Mouse (Mus musculus): ENCODE measurements around the gene Mfsd14a. TPM values are rescaled to one million over a fixed set of nuclear protein-coding genes. Genes with fewer than 3 reads are reported as not detected.

The Mfsd14a gene
- polyA plus RNA-seq, 1 experiment from 2014 or later: 86.0 TPM

DNA sequence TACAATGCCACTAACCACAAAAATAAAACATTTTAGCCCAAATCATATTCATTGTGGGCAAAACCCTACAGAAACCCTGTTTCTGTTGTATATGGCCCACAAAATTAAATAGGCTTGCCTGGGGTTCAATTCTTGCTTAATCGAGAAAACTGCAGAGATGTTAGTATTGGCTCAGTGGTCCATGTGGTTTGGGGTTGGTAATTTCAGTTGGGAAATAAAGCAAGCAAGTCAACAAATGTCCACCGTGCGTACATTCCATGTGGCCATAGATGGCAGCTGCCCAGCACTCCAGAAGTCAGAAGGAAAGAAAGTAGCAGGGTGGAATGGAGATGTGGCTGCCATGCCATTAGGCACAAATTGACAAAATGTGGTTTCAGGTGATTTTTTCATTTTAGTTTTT is 29.5 kb downstream of the Mfsd14a start:
- Histone ChIP-seq H3K9me3 (ENCODE audit: control insufficient read depth, low read length) (no peaks in the 10 kb centered on the region), H3K27me3 (ENCODE audit: control insufficient read depth, insufficient read depth, low read length) (no peaks in the 10 kb centered on the region), H3K27ac (replicated peaks; ENCODE audit: low read depth, low read length) (no peak overlapping the region), H3K4me1 (ENCODE audit: control insufficient read depth, insufficient read depth, low read length) (no peaks in the 10 kb centered on the region), H3K4me2 (ENCODE audit: low read depth, severe bottlenecking) (no peak overlapping the region), H3K9ac (ENCODE audit: low read length) (no peak overlapping the region), H3K36me3 (ENCODE audit: control insufficient read depth, insufficient read depth, low read length) (peaks cover 6% of the 10 kb centered on the region; the same call in 1 of the 2 replicates), H3K4me3 (ENCODE audit: low read depth, low read length) (no peak overlapping the region)
- DNase-seq (ENCODE audit: low spot score): no peak
- no peak for ATAC-seq (ENCODE audit: insufficient number of reproducible peaks, low FRiP score, low TSS enrichment, low read depth)
- 93% methylated on average over 3 of the region's 3 CpGs for WGBS

DNA sequence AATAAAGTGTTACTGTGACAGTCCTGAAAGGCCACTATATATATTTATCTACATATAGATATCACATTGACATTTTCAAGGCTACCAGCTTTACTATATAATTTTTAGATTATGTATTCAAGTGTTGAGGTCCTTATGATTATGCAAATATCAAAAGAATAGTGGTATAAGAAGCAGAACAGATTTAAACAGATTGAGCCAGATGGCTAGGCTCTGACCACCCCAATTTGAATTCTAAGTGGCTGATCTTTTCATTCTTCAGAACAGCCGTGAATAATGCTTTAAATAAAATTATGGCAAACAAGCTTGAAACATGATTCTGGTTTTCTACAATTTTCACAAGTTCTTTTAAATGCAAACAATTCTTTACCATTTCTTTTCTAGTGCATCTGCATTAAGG is 31.0 kb downstream of the Mfsd14a start:
- no peaks in the 10 kb centered on the region for H3K9me3 ChIP-seq (ENCODE audit: control insufficient read depth, low read length)
- no peak overlapping the region for H3K4me3 ChIP-seq (ENCODE audit: low read depth, low read length)
- no peak overlapping the region for H3K27ac ChIP-seq (replicated peaks; ENCODE audit: low read depth, low read length)
- no peaks in the 10 kb centered on the region for H3K4me1 ChIP-seq (ENCODE audit: control insufficient read depth, insufficient read depth, low read length)
- ATAC-seq (ENCODE audit: insufficient number of reproducible peaks, low FRiP score, low TSS enrichment, low read depth) (no peak), DNase-seq (ENCODE audit: low spot score) (no peak)
- H3K36me3 ChIP-seq (ENCODE audit: control insufficient read depth, insufficient read depth, low read length): no peaks in the 10 kb centered on the region; the same call in 1 of the 2 replicates
- H3K27me3 ChIP-seq (ENCODE audit: control insufficient read depth, insufficient read depth, low read length): no peaks in the 10 kb centered on the region
- WGBS: 100% methylated on average over 1 of the region's 1 CpGs
- no peak overlapping the region for H3K4me2 ChIP-seq (ENCODE audit: low read depth, severe bottlenecking)
- no peak overlapping the region for H3K9ac ChIP-seq (ENCODE audit: low read length)

DNA sequence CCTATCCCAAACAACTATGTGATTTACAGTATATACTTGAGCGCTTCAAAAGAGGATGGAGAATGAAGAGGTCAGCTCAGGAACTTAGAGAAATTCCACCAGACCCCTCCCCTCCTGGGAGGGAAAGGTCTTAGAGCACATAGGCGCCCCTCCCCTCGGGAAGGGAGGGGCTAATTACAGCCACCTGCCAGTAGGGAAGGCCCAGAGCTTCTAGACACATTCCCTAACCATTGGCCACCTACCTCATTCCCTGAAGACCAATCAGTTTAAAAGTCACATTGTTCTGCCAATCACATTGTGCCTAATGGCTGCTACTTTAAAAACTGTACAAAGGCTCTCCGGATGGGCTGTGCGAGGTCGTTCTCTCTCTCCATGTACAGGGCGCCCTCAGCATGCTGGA is 39.8 kb downstream of the Mfsd14a start:
- no peak overlapping the region for H3K9ac ChIP-seq (ENCODE audit: low read length)
- no peaks in the 10 kb centered on the region for H3K4me1 ChIP-seq (ENCODE audit: control insufficient read depth, insufficient read depth, low read length)
- H3K4me2 ChIP-seq (ENCODE audit: low read depth, severe bottlenecking): no peak overlapping the region
- DNase-seq (ENCODE audit: low spot score) (no peak), ATAC-seq (ENCODE audit: insufficient number of reproducible peaks, low FRiP score, low TSS enrichment, low read depth) (no peak)
- 91% methylated on average over 7 of the region's 7 CpGs for WGBS
- H3K9me3 ChIP-seq (ENCODE audit: control insufficient read depth, low read length): no peaks in the 10 kb centered on the region
- no peak overlapping the region for H3K27ac ChIP-seq (replicated peaks; ENCODE audit: low read depth, low read length)
- H3K27me3 ChIP-seq (ENCODE audit: control insufficient read depth, insufficient read depth, low read length): no peaks in the 10 kb centered on the region
- peaks cover 3% of the 10 kb centered on the region; the same call in 1 of the 2 replicates for H3K36me3 ChIP-seq (ENCODE audit: control insufficient read depth, insufficient read depth, low read length)
- H3K4me3 ChIP-seq (ENCODE audit: low read depth, low read length): no peak overlapping the region

DNA sequence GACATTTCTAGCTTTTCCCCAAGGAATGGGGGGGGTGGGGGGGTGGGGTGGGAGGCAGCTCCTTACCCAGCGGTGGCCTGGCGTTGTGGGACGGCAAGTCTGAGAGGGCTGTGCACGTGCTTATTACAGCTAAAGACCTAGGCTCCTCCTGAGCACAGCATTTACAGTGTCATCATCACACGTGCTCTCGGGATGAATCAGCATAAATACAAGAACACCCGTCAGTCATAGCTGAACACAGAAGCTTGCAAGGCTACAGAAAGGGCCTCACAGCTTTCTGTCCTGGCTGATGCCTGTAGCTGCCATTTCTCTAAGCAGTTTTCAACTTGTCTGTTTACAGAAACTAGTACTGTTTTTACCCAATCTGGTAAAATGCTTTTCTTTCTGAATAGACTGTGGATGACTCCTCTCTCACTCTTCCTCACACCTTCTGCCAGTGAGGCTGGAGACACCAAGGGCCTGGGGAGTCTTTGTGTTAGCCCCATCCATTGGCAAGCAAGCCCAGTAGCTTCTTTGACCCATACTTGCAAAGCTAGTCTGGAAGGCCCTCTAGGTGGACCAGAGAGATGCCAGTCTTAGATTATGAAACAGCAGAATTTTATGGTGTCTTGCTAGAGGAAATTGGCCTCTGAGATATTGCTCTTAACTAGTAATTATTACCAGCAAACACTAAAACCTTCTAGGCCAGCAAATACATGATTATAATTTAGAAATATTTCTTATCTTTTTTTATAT is 41.7 kb downstream of the Mfsd14a start:
- H3K9ac ChIP-seq (ENCODE audit: low read length): no peak overlapping the region
- ATAC-seq (ENCODE audit: insufficient number of reproducible peaks, low FRiP score, low TSS enrichment, low read depth) (no peak), DNase-seq (ENCODE audit: low spot score) (no peak)
- H3K4me1 ChIP-seq (ENCODE audit: control insufficient read depth, insufficient read depth, low read length): no peaks in the 10 kb centered on the region
- no peak overlapping the region for H3K27ac ChIP-seq (replicated peaks; ENCODE audit: low read depth, low read length)
- H3K4me3 ChIP-seq (ENCODE audit: low read depth, low read length): no peak overlapping the region
- H3K27me3 ChIP-seq (ENCODE audit: control insufficient read depth, insufficient read depth, low read length): no peaks in the 10 kb centered on the region
- H3K36me3 ChIP-seq (ENCODE audit: control insufficient read depth, insufficient read depth, low read length): peaks cover 7% of the 10 kb centered on the region; the same call in 1 of the 2 replicates
- 93% methylated on average over 7 of the region's 7 CpGs for WGBS
- H3K4me2 ChIP-seq (ENCODE audit: low read depth, severe bottlenecking): no peak overlapping the region
- no peaks in the 10 kb centered on the region for H3K9me3 ChIP-seq (ENCODE audit: control insufficient read depth, low read length)

DNA sequence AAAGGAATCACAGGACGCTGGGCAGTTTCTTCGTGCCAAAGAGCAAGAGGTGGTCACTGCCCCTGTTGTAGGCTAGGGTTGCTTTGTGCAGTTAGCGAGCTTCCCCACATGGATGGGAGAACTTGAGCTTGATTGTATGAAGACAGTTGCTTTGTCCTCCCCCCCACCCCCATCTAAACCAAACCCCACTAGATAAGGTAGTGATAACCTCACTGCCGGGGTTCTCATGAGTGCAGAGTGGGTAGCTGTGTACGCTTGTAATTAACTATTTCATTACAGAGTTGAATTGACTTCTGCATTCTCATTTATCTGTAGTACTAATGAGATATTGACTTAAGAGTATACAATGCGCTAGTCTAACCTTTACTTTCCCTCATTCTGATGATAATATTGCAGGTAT is 43.6 kb downstream of the Mfsd14a start:
- Histone ChIP-seq H3K27ac (replicated peaks; ENCODE audit: low read depth, low read length) (no peak overlapping the region), H3K4me3 (ENCODE audit: low read depth, low read length) (no peak overlapping the region), H3K4me1 (ENCODE audit: control insufficient read depth, insufficient read depth, low read length) (no peaks in the 10 kb centered on the region), H3K36me3 (ENCODE audit: control insufficient read depth, insufficient read depth, low read length) (peaks cover 12% of the 10 kb centered on the region; the same call in 1 of the 2 replicates), H3K9me3 (ENCODE audit: control insufficient read depth, low read length) (no peaks in the 10 kb centered on the region), H3K4me2 (ENCODE audit: low read depth, severe bottlenecking) (no peak overlapping the region), H3K9ac (ENCODE audit: low read length) (no peak overlapping the region), H3K27me3 (ENCODE audit: control insufficient read depth, insufficient read depth, low read length) (no peaks in the 10 kb centered on the region)
- 92% methylated on average over 6 of the region's 6 CpGs for WGBS
- DNase-seq (ENCODE audit: low spot score) (no peak), ATAC-seq (ENCODE audit: insufficient number of reproducible peaks, low FRiP score, low TSS enrichment, low read depth) (no peak)

DNA sequence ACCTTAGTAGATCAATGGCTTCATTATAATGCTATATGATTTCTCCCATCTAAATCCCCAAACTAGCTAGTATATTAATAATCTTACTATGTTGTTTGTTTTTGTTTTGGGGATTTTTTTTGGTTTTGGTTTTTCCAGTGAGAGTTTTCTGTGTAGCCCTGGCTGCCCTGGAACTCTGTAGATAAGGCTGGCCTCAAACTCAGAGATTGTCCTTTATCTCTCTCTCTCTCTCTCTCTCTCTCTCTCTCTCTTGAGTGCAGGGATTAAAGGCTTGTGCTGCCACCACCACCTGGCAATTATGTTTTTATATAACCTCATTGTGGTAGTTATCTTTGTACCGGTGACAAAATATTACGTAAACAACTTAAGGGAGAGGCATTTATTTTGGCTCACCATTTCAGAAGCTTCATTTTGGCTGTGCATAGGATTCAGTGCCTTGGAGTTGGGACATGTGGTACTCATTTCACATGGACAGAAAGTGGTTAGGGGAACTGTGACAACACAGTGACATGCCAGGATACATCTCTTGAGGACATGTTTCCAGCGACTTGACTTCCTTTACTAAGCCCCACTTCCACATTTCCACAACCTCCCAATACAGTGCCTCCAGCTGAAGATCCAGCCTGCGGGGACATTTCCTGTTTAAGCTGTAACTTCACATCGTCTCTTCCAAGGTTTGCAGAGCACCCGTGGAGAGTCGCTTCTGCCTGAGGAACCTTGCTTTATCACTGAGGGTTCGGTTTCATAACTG is 47.0 kb downstream of the Mfsd14a start:
- Histone ChIP-seq H3K9me3 (ENCODE audit: control insufficient read depth, low read length) (no peaks in the 10 kb centered on the region), H3K27ac (replicated peaks; ENCODE audit: low read depth, low read length) (no peak overlapping the region), H3K4me2 (ENCODE audit: low read depth, severe bottlenecking) (no peak overlapping the region), H3K4me1 (ENCODE audit: control insufficient read depth, insufficient read depth, low read length) (no peaks in the 10 kb centered on the region), H3K4me3 (ENCODE audit: low read depth, low read length) (no peak overlapping the region), H3K36me3 (ENCODE audit: control insufficient read depth, insufficient read depth, low read length) (peaks cover 14% of the 10 kb centered on the region; the same call in 1 of the 2 replicates), H3K27me3 (ENCODE audit: control insufficient read depth, insufficient read depth, low read length) (no peaks in the 10 kb centered on the region), H3K9ac (ENCODE audit: low read length) (no peak overlapping the region)
- ATAC-seq (ENCODE audit: insufficient number of reproducible peaks, low FRiP score, low TSS enrichment, low read depth): no peak
- no peak for DNase-seq (ENCODE audit: low spot score)
- WGBS: 91% methylated on average over 8 of the region's 8 CpGs

DNA sequence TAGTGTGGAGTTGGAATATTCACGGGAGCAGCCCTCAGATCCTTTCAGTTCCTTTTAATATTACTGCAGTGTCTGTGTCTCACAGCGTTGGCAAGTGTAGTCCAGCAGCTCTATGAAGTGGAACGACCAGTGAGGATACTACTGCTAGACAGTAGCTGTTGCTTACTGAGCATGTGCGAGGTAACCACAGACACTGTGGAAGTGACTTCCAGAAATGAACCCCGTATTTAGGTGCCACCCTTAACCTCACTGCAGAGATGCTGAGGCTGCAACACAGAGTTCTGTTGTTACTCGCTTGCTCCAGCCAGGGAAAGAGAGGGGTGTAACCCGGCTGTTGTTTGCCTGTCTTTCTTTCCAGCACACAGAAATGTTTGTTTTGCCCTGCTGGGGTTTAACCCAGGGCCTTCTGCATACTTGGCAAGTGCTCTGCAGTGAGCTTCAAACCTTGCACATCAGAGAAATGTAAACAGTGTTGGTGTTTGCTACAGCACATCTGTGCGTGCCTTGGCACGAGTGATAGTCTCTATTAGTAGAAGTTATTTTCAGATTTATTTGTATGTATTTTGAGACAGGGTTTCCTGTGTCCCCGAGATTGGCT is 48.1 kb downstream of the Mfsd14a start, which contains the start of gene Trmt13:
Gene Trmt13, minus strand, starts transcription at position 293 of the 598 bp plus-strand sequence.
- no peaks in the 10 kb centered on the region for H3K27me3 ChIP-seq (ENCODE audit: control insufficient read depth, insufficient read depth, low read length)
- H3K36me3 ChIP-seq (ENCODE audit: control insufficient read depth, insufficient read depth, low read length): peaks cover 11% of the 10 kb centered on the region; the same call in 1 of the 2 replicates
- H3K27ac ChIP-seq (replicated peaks; ENCODE audit: low read depth, low read length): no peak within 1 kb of the TSS
- ATAC-seq (ENCODE audit: insufficient number of reproducible peaks, low FRiP score, low TSS enrichment, low read depth): no peak
- 92% methylated on average over 10 of the region's 10 CpGs for WGBS
- H3K4me2 ChIP-seq (ENCODE audit: low read depth, severe bottlenecking): no peak within 1 kb of the TSS
- H3K9ac ChIP-seq (ENCODE audit: low read length): no peak within 1 kb of the TSS
- no peaks in the 10 kb centered on the region for H3K9me3 ChIP-seq (ENCODE audit: control insufficient read depth, low read length)
- no peak for DNase-seq (ENCODE audit: low spot score)
- no peak within 1 kb of the TSS for H3K4me3 ChIP-seq (ENCODE audit: low read depth, low read length)
- H3K4me1 ChIP-seq (ENCODE audit: control insufficient read depth, insufficient read depth, low read length): no peaks in the 10 kb centered on the region

DNA sequence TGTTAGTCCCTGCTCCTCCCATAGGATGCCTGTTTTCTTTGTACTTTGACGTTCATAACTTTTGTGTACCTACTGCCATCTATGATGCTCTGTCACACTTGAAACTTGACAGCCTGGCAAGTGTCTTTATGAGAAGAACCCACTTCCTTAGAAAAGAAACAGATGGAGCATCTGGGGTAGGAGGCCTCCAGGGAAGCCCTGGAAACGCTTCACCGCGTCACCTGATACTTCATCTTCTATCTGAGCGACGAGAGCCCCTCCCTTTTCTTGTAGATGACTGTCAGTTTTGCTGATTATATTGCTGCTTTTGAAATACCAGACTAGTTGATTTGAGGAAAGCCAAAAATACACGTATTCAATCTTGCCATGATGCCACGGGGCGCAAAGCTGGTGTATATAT is 57.9 kb downstream of the Mfsd14a start:
- no peaks in the 10 kb centered on the region for H3K9me3 ChIP-seq (ENCODE audit: control insufficient read depth, low read length)
- H3K27me3 ChIP-seq (ENCODE audit: control insufficient read depth, insufficient read depth, low read length): no peaks in the 10 kb centered on the region
- DNase-seq (ENCODE audit: low spot score) (no peak), ATAC-seq (ENCODE audit: insufficient number of reproducible peaks, low FRiP score, low TSS enrichment, low read depth) (no peak)
- H3K27ac ChIP-seq (replicated peaks; ENCODE audit: low read depth, low read length): no peak overlapping the region
- no peaks in the 10 kb centered on the region for H3K4me1 ChIP-seq (ENCODE audit: control insufficient read depth, insufficient read depth, low read length)
- no peaks in the 10 kb centered on the region for H3K36me3 ChIP-seq (ENCODE audit: control insufficient read depth, insufficient read depth, low read length)
- no peak overlapping the region for H3K4me3 ChIP-seq (ENCODE audit: low read depth, low read length)
- H3K9ac ChIP-seq (ENCODE audit: low read length): no peak overlapping the region
- 87% methylated on average over 9 of the region's 9 CpGs for WGBS
- H3K4me2 ChIP-seq (ENCODE audit: low read depth, severe bottlenecking): no peak overlapping the region
